Mouse (Mus musculus): ENCODE data around the gene Casp6.
A peak's percentile ranks its signal among the peaks of the same experiment; 100 is the strongest.

Gene Casp6

DNA sequence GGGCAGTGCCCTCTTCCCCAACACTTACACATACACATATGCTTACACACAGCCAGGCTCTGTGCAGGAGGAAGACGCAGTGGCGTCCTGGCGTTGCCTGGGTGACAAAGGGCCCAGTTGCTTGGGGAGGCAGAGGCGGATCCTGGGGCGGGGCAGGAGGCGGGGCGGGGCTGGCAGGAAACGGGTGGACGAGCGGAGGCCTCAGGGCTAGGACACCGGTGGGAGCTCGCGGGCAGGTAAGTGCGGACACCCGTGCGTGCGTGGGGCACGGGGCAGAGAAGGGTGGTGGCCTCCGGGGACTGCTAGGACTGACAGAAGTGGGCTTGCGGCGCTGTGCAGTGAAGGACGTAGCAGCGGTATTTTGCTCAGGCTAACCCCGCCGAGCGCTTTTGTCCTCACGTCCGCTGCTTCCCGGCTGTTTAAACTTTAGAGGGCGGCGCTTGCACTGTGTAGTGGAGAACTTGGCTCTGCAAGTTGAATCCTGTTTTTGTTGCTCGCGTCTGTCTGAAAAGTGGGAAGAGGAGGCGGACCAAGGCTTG lies at the start of gene Casp6:
Gene Casp6, plus strand, starts transcription at position 155 of the 539 bp plus-strand sequence.
- DNase-seq = peak; percentile 87 to 90

DNA sequence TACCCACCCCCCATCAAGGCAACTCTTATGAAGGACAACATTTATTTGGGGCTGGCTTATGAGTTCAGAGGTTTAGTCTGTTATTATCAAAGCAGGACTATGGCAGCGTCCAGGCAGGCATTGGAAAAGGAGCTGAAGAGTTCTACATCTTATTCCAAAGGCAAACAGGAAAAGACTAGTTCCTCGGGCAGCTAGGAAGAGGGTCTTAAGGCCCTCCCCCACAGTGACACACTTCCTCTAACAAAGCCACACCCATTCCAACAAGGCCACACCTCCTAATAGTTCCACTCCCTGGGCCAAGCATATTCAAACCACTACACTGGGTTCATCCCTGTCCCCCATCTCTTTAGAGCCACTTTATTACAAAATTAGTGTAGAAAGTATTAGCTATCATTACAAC lies 38.6 kb upstream of the Casp6 start:
- DNase-seq = no peak

DNA sequence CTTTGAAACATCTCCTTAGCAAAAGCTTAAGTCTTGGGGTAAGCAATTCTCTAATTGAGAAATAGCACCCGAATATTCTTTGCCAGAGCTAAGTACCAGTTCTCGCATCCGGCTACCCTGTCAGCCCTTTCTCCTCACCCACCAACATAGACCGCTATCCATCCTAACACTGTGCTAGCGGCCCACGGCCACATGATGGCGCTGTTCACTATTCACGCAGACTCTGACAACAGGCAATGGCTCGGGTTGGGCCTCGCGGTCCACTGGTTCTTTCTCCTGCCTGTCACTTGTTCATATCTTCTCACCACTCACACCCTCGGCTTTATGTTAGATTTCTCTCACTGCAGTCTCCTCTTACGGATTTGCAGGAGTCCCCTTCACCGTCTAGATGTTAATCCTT lies 37.5 kb upstream of the Casp6 start:
- DNase-seq = peak; percentile 50 to 54

DNA sequence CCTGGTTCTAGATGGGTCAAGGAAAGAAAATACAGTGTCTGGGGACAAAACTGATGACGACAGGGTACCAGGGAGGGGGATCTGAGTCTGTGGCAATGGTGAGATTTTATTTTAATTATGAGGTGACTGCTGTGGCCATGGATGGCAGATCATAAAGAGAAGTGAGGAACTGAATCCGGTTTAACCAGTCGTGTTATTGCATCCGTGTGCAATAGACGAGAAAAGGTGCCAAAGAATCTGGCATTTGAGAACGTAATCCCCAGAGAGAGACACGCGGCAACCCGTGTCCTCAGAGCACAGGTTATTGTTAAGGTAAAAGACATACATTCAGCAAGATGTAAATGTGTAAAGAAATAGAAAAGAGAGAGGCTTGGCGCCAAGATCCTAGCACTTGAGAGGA lies 23.9 kb upstream of the Casp6 start:
- no peak for DNase-seq

DNA sequence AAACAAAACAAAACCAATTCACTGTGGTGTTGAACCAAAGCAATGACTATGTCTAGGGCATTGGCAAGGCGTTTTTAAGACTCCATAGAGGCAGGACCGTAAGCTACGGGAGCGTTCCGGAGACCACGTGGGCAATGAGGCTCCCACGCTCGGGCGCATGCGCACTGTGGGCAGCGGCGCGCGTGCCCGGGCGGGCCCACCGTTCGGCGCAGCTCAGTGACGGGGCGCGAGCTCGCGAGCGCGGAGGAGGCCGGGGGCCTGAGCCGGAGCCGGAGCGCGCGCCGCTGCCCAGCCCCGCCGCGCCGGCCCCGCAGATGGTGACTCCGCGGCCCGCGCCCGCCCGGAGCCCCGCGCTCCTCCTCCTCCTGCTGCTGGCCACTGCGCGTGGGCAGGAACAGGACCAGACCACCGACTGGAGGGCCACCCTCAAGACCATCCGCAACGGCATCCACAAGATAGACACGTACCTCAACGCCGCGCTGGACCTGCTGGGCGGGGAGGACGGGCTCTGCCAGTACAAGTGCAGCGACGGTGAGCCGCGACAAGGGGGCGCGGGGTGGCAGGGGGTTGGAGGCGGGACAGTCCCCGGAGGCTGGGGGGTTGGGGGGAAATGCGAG lies 22.7 kb upstream of the Casp6 start, which contains the start of gene Pla2g12a:
Gene Pla2g12a, plus strand, starts transcription at position 202 of the 617 bp plus-strand sequence.
- DNase-seq = peak; percentile 88 to 92

DNA sequence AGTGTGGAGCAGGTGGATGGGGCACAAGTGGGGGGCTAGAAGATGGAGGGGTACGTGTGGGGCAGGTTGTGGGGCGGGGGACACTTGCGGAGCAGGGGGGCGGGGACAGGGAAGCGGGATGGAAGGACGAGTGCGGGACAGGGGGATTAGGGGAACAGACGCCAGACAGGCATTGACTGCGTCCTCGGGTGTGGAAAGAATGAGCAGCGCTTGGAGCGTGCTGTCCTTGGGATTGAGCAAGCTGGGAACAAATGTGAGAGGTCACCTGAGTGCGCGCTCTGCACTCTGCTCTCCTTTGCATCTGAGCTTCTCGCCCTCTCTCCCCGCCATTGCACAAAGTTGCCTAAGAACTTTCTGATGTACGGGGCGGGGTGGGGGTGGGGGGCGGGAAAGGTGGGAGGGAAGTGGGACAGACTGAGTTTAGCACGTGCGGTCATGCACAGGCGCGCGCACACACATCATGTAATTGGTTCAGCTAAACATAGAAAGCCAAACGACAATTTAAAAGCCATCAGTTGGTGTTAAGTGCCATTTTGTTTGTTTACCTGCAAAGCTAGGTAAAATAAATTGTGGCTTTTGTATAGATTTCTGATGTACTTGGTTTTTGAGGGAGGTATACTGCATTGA lies 22.0 kb upstream of the Casp6 start:
- DNase-seq = peak in 1 of 2 experiments; percentile 40

DNA sequence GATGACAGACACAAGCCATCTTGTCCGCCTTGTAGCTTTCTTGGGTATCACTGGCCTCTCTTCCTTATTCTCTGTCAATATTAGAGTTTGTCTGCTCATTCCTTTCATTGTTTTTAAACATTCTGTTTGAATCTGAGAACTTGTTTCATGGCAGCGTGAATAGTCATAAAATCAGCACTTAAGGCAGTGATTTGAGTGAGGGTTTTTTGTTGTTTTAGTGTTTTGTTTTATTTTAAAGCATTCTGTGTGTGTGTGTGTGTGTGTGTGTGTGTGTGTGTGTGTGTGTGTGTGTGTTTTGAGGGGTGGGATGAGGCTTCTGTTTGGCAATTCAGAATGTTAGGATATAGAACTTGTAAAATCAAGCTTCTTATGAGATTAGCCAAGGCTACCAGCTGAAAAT lies 21.3 kb upstream of the Casp6 start:
- DNase-seq = no peak

DNA sequence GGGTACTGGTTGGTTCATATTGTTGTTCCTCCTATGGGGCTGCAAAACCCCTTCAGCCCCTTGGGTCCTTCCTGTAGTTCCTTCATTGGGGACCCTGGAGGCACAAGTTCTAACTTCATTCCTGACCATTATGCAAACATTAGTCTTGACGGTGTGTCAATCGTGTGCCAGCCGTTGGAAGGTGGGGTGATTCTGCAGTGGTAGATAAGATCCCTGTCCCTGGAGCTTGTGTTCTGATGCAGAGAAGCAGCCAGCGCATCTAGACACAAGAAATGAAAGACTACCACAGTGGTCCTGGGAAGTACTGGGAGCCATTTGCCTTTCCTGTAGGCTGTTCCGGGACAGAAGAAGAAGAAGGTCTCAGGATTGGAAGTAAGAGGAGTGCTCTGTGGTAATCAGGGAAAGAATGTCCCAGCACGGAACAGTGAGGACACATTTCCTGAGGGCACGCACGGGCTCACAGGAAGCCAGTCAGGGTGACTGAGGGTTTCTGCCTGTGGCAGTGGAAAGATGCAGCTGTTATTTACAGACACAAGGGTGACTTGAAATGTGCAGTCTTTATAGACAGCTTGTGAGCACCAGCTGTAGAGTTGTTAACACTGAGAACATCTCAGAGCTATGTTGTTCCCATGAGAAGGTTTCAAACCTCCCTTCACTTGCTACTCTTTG lies 20.2 kb upstream of the Casp6 start:
- DNase-seq = peak; percentile 35 to 53

DNA sequence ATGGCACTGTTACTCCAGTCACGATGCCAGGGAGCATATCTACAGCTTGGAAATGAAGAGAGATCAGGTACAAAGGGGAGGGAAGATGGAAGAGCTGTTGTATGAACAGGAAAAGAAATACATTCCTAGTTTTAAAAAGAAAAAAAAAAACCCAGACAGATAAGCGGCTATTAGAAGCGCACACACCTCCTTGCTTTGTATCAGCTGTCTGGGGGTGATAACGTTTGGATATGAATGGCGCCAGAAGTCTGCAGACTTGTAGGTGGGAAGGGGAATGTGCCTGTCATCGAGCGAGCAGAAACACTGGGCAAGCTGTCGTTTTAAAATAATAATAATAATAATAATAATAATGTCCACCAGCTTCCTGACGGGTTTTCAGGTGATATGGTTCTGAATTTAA lies 15.6 kb upstream of the Casp6 start:
- DNase-seq = no peak

DNA sequence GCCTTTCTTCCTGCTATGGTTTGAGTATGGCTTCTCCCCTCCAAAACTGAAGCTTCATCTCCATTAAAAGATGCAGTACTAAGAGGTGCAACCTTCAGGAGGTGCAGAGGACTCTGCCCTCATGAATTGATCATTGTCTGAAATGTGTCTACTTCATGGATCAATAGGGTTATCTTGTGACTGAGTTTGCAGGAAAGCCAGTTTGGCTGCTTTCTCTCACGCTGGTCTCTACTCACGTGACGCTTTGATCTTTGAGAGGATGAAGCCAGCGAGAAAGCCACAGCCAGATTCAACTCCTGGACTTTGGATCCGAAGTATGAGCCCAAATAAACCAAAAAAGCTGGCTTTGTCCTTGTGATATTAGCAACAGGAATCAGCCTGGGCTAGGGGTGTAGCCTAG lies 14.8 kb upstream of the Casp6 start:
- DNase-seq = no peak

DNA sequence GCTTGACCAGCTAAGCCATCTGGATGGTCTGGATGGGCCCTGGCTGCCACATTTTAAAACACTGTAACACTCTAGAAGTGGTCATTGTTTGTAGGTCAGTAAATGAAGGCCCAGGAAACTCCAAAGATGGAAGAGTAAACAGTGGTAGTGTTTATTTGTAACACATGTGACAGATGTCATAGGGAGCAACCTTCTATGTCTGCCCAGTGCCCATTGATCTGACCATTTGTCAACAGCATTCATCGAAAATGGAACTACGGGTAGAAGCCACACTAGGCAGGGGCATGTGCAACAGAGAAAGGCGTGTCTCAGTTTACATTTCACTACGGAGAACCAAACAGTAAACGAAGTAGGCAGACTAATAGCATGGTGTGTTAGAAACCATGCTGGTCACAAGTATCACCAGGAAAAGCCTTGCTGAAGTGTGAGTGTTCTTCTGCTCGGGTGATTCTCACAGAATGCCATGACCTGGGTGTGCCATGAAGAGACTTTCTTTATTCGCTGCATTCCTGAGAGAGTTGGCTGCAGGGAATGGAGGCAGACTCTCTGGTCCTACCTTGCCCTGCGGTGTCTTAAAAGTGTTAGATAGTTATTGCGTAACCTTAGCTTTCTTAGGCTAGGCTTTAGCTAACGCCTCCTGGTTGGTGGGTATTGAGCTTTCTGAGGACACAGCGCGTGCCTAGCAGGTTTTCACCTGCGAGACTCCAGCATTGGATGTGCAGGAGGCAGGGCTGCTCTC lies 13.3 kb upstream of the Casp6 start:
- no peak for DNase-seq

DNA sequence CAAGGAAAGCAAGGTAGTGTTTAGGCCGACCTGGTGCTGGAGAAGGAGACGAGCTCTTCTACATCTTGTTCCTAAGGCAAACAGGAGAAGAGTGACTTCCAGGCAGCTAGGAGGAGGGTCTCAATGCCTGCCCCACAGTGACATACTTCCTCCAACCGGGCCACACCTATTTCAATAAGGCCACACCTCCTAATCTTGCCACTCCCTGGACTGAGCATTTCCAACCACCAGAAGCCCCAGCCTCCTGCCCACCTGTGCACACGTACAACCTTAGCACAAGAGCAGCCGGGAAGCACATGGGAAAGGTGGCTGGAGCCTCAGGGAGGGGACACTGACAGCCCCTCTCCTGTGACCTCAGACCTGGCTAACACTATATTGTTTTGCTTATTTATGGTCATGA lies 9.2 kb upstream of the Casp6 start:
- DNase-seq = no peak

DNA sequence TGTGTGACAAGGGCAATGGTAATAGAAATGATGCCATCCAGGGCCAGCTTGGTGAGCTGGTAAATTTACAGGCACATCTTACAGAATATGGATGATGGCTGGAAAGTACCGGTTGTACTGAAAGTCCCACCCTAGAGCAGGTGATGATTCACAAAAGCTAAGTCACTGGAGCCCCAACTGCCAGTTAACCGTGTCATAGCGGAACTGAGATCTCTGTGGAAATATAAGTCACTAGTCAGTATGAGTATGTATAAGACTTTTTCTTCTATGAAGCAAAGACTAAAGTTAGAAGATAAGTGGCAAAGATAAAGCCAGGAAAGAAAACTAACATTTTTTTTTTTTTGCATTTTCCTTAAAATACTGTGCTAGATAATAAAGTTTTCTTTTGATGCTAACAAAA lies 8.1 kb upstream of the Casp6 start:
- DNase-seq = no peak

DNA sequence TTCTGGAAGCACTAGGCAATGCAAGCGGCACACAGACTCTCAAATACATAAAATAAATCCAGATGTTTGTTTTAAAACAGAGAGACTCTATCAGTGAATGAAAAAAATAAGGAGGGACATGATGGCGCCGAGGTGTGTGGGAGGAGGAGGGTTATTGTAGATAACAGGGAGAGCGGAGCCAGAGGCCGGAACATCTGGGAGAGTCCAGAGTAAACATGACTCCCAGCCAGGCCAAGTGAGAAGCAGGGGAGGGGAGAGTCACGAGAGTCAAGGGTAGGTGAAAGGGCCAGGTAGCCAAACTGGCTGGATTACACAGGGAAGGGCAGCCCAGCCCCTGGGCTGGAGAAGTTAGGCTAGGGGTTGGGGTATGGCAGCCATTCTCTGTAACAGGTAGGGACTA lies 4.6 kb upstream of the Casp6 start:
- DNase-seq = no peak

DNA sequence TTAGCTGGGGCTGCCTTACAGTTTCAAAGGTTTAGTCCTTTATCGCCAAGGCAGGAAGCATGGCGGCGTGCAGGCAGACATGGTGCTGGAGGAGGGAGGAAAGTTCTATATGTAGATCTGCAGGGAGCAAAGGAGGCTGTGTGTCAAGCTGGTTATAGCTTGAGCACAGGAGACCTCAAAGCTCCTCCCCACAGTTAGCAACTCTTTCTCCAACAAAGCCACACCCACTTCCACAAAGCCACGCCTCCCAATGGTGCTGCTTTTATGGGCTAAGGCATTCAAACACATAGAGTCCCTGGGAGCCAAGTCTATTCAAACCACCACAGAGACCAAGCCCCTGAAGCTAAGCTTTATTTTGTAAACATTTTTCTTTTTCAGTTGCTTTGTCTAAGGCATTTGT lies 2.3 kb upstream of the Casp6 start:
- peak in 1 of 2 experiments; percentile 22 for DNase-seq

DNA sequence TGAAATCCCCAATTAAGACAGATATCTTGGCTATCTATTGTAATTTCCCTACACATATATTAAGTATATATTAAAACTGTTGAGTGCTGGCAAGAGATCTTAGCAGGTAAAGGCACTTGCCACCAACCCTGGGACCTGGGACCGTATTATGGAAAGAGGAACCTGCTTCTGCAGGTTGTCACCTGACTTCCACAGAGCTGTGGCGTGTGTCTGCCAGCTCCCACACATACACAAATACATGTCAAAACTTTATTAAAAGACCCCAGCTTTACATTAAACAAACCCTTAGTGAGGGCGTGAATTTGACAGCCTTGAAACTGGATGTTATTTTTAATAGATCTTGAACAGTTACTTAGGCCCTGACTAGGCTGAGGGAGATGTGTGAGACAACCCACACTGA lies 2.1 kb downstream of the Casp6 start:
- DNase-seq = no peak

DNA sequence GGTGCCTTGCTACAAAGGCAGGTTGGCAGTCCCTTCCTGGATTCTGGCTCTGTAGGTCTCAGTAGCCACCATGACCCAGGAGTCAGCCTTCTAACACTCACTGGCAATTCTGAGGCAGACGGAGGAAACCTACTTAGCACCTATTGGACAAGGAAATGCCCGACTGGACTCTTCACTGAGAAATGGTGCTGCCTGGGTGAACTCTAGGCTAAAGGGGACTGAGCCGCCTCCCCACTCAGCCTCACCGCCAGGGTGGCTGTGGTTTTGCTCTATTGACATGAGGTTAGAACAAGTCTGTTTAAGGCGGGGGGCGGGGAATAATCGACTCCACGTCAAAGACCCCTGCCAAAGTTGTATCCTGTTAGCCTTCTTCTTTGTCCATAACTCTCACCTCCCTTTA lies 2.6 kb downstream of the Casp6 start:
- peak in 1 of 2 experiments; percentile 32 for DNase-seq

DNA sequence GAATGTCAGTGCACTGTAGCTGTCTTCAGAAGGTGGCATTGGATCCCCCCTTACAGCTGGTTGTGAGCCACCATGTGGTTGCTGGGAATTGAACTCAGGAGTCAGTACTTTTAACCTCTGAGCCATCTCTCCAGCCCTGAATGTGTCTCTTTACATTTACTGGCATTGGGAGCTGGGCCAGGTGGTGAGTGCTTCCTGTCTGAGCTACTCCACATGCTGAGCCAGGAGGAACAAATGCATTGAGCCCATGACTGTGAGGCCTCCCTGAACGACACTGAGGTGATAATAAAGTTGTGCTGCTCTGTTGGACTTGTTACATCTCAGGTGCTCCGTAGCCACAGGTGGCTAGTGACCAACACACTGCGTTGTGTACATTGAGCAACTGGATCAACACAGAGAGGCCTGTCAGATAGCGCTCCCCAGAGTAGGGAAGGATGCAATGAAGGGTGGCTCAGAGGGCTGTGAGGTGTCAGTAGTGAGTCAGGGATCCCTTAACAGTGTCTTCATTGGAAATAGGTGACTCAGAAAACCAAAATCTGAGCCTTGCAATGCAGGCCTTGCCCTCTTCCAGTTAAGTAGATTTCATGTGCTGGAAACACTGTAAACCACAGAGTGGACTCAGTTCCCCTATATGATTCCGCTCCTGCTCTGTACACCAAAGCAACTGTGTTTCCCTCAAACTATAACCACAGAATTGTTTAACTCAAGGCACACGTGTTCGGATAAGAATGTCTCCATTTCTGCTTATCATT lies 3.3 kb downstream of the Casp6 start:
- DNase-seq = peak in 1 of 2 experiments; percentile 19

DNA sequence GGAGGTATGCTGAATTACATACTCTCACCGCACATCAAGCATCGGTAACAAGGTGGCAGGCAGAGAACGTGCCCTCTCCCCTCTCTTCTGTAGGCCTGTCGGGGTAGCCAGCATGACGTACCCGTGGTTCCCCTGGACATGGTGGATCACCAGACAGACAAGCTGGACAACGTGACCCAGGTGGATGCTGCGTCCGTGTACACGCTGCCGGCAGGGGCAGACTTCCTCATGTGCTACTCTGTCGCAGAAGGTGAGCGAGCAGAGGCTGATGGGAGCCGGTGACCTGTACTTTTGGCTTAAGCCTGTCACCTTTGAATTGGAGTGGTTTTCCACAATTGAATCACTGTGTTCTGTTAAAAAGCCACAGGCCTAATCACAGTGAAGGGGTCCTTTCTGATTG lies 10.8 kb downstream of the Casp6 start:
- no peak for DNase-seq

DNA sequence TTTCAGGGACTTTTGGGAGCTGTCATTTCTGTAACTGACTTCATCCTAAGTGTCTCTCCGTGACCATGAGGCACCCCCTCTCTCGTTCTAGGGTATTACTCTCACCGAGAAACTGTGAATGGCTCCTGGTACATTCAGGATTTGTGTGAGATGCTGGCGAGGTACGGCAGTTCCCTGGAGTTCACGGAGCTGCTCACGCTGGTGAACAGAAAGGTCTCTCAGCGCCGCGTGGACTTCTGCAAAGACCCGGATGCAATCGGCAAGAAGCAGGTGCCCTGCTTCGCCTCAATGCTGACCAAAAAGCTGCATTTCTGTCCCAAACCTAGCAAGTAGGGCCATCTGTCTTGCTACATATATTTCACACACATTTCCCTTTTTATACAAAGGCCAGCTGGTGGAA lies 12.0 kb downstream of the Casp6 start:
- DNase-seq = no peak

DNA sequence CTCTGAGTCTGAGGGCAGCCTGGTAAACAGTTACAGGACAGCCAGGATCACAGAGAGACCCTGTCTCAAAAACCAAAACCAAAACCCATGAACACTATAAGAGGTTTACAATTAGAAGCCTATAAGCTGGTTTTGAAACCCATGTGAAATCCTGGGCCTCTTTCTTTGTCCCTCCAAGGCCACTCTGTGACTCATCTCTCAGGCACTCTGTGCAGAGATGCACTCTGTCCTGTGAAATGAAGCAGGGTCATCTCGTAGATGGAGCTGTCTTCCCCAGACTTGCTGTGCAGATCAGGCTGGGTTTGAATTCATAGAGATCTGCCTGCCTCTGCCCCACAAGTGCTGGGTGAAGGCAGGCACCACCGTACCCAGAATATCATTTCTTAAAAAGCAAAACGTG lies 16.2 kb downstream of the Casp6 start:
- no peak for DNase-seq

DNA sequence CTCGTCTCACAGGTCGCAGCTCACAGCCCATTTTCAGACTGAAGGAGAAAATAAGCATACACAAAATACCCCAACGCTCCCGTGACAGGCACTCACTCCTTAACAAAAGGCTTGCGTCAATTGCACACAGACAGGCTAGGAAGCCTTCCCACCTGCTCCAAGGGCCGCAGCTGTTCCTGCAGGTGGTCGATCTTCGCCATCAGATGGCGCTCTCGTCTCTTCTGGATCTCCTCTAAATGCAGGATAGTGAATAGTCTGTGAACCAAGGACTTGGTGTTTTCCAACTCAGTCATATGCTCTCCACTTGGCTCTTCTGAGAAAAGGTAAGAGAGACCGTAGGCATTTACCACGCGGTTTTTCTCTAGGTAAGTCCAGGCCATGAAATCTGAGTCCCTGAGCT lies 17.2 kb downstream of the Casp6 start:
- DNase-seq = peak; percentile 60 to 61

DNA sequence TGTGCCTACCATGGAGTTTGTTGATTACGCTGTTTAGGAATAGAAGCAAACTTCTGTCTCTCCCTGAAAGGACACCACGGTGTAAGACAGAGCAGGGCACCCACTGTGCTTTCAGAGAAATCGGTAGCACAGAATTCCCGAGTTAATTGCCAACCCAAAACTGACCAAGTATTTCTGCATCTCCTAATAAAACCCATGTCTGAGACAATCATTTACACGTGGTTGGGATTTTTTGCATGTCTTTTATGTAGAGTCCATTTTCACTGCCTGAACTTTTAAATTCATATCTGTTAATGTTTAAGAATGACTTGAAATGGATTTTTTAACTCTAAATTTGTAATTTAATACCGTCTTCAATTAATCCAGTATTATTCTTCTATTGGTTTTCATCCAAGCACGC lies 22.4 kb downstream of the Casp6 start:
- DNase-seq = no peak
